Mouse (Mus musculus) heart, embryonic 16.5 days (tissue): Measurements from ENCODE around the gene Rpa1. TPM values are rescaled to one million over a fixed set of nuclear protein-coding genes. Genes with fewer than 3 reads are reported as not detected.
A peak's percentile ranks its signal among the peaks of the same experiment; 100 is the strongest.

Experiments used
- ATAC-seq: fragments of 200-750 bp; cut with Nextera tagmentation; replicated peaks from 2 replicates; pipeline ENCODE4 v1.8.0; 2017; ENCODE audit warnings: moderate number of reproducible peaks; ENCODE audit not compliant: insufficient read depth, low FRiP score; ENCODE audit errors: extremely low read depth
- H3K27ac ChIP-seq: fragments of 300-500 bp; sonication (generic); 2 replicates; pipeline ENCODE4 v1.5.1; 2014; ENCODE audit warnings: mild to moderate bottlenecking, low read length, control low read depth, moderate library complexity
- H3K27me3 ChIP-seq: fragments of 300-500 bp; sonication (generic); 2 replicates; pipeline ENCODE4 v1.6.1; 2014; ENCODE audit warnings: low read length, mixed read lengths; ENCODE audit not compliant: control insufficient read depth, insufficient read depth
- H3K36me3 ChIP-seq: fragments of 300-500 bp; sonication (generic); 2 replicates; pipeline ENCODE4 v1.6.1; 2014; ENCODE audit not compliant: control insufficient read depth, insufficient read depth
- H3K4me1 ChIP-seq: fragments of 300-500 bp; sonication (generic); 2 replicates; pipeline ENCODE4 v1.6.1; 2014; ENCODE audit warnings: low read length, mixed read lengths; ENCODE audit not compliant: control insufficient read depth, insufficient read depth
- H3K4me2 ChIP-seq: fragments of 300-500 bp; sonication (generic); 2 replicates; pipeline ENCODE4 v1.6.1; 2014; ENCODE audit warnings: low read depth, mild to moderate bottlenecking, control low read depth, low read length
- H3K4me3 ChIP-seq: fragments of 300-500 bp; sonication (generic); 2 replicates; pipeline ENCODE4 v1.5.1; 2014; ENCODE audit warnings: mild to moderate bottlenecking, control low read depth, low read length
- H3K9ac ChIP-seq: fragments of 300-500 bp; sonication (generic); 2 replicates; pipeline ENCODE4 v1.6.1; 2014; ENCODE audit warnings: low read length, control low read depth
- H3K9me3 ChIP-seq: fragments of 300-500 bp; sonication (generic); replicated peaks from 2 replicates; pipeline ENCODE4 v1.6.1; 2016; ENCODE audit warnings: low read length; ENCODE audit not compliant: control insufficient read depth
- WGBS: fragments of 180-500 bp; shearing (Covaris S2); extraction: QIAGEN DNeasy Blood & Tissue Kit; methylation state at CpG from one replicate; pipeline ENCODE4 v1.1.7; 2014; 5-methylcytosine and 5-hydroxymethylcytosine counted together
- polyA plus RNA-seq: library from polyadenylated mRNA; unstranded; fragments of >200 nt; fragmentation: Nextera tagmentation; extraction: Ambion mirVana; gene quantifications from 2 replicates; pipeline ENCODE4 v1.2.1, GENCODE M21; 2015

Gene Rpa1
- polyA plus RNA-seq, 1 experiment from 2014 or later, result 96.0 TPM

GRCm38 (mm10) chr11:75311751-75312150, 36.4 kb downstream of the Rpa1 start:
- WGBS, result 87% methylated on average over 6 of the region's 6 CpGs
- ATAC-seq, result no peak
- H3K36me3 ChIP-seq, result peaks cover 46% of the 10 kb centered on the region

GRCm38 (mm10) chr11:75310813-75311212, 37.3 kb downstream of the Rpa1 start:
- Histone ChIP-seq H3K4me1 (no peaks in the 10 kb centered on the region), H3K4me2 (no peak overlapping the region), H3K27ac (no peak overlapping the region), H3K4me3 (no peak overlapping the region), H3K27me3 (no peaks in the 10 kb centered on the region), H3K9ac (no peak overlapping the region), H3K36me3 (peaks cover 55% of the 10 kb centered on the region), H3K9me3 (no peaks in the 10 kb centered on the region)
- WGBS, result 85% methylated on average over 8 of the region's 8 CpGs
- ATAC-seq, result no peak

More at GRCm38 (mm10) chr11:75311751-75312150, 36.4 kb downstream of the Rpa1 start:
- H3K9ac ChIP-seq, result no peak overlapping the region
- no peaks in the 10 kb centered on the region for H3K9me3 ChIP-seq
- no peak overlapping the region for H3K4me2 ChIP-seq
- H3K4me1 ChIP-seq, result no peaks in the 10 kb centered on the region
- no peak overlapping the region for H3K27ac ChIP-seq
- H3K4me3 ChIP-seq, result no peak overlapping the region
- no peaks in the 10 kb centered on the region for H3K27me3 ChIP-seq

GRCm38 (mm10) chr11:75308650-75309049, 39.5 kb downstream of the Rpa1 start:
- no peak for ATAC-seq
- H3K9me3 ChIP-seq, result no peaks in the 10 kb centered on the region
- H3K36me3 ChIP-seq, result peaks cover 51% of the 10 kb centered on the region
- H3K27me3 ChIP-seq, result no peaks in the 10 kb centered on the region
- no peak overlapping the region for H3K4me2 ChIP-seq
- H3K27ac ChIP-seq, result no peak overlapping the region
- no peak overlapping the region for H3K9ac ChIP-seq
- no peaks in the 10 kb centered on the region for H3K4me1 ChIP-seq
- WGBS, result 78% methylated on average over 4 of the region's 4 CpGs
- no peak overlapping the region for H3K4me3 ChIP-seq

GRCm38 (mm10) chr11:75304797-75305196, 43.3 kb downstream of the Rpa1 start:
- no peak for ATAC-seq
- H3K36me3 ChIP-seq, result peaks cover 52% of the 10 kb centered on the region
- H3K4me2 ChIP-seq, result no peak overlapping the region
- H3K27ac ChIP-seq, result no peak overlapping the region
- no peaks in the 10 kb centered on the region for H3K27me3 ChIP-seq
- H3K4me3 ChIP-seq, result no peak overlapping the region
- H3K9ac ChIP-seq, result no peak overlapping the region
- 78% methylated on average over 9 of the region's 9 CpGs for WGBS
- H3K4me1 ChIP-seq, result no peaks in the 10 kb centered on the region
- H3K9me3 ChIP-seq, result no peaks in the 10 kb centered on the region

DNA sequence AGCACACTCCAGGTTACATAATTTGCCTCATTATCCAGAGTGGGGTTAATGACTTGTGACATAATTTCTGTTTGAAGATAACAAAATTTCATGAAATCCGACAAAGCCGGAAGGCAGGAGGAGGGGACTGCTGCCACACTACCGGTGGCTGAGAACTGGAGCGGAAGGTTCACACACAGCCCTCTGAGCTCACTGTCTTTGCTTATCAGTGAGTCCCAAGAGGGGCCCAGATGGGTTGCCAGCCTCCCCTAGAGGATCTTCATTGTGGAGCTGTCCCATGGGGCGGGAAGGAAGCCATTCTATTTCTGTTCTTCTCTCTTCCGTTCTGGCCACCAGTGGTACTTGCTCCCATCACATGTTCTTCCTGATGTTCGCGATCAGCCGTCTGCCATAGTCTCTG, 47.2 kb downstream of the Rpa1 start:
- Histone ChIP-seq H3K27me3 (no peaks in the 10 kb centered on the region), H3K4me3 (no peak overlapping the region), H3K4me2 (no peak overlapping the region), H3K4me1 (peaks cover 23% of the 10 kb centered on the region), H3K36me3 (peaks cover 28% of the 10 kb centered on the region), H3K9me3 (no peaks in the 10 kb centered on the region), H3K27ac (no peak overlapping the region), H3K9ac (no peak overlapping the region)
- no peak for ATAC-seq
- 68% methylated on average over 9 of the region's 9 CpGs for WGBS

- Histone ChIP-seq H3K4me3 (no peak overlapping the region), H3K4me1 (peaks cover 28% of the 10 kb centered on the region), H3K36me3 (peaks cover 20% of the 10 kb centered on the region), H3K4me2 (no peak overlapping the region), H3K27ac (no peak overlapping the region), H3K27me3 (no peaks in the 10 kb centered on the region), H3K9me3 (no peaks in the 10 kb centered on the region), H3K9ac (no peak overlapping the region)
- no peak for ATAC-seq
- 90% methylated on average over 10 of the region's 10 CpGs for whole genome bisulfite sequencing
Measured at GRCm38 (mm10) chr11:75299786-75300185, 48.3 kb downstream of the Rpa1 start.

DNA sequence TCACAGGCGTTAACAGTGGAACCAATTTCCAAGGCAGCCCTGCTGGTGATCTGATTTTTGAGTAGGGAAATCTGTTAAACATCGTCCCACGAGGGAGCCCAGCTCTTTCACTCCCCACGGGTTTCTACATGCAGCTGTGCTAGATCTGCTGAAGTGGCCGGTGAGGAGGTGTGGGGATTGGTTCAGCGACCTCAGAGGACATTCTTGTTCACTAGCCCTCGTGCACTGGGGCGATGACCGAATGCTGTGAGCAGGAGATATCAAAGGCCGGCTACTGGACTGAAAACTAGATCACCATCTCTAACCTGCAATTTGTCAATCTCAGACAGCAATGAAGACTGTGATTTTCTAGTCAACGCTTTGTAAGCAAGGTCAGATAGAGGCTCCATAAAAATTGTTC, 49.6 kb downstream of the Rpa1 start:
- Histone ChIP-seq H3K9ac (peak overlapping the region; percentile 49; the same call in 1 of the 2 replicates), H3K36me3 (peaks cover 20% of the 10 kb centered on the region), H3K27me3 (no peaks in the 10 kb centered on the region), H3K4me1 (peaks cover 39% of the 10 kb centered on the region), H3K4me3 (no peak overlapping the region), H3K4me2 (no peak overlapping the region), H3K9me3 (no peaks in the 10 kb centered on the region), H3K27ac (peak overlapping the region; percentile 70)
- ATAC-seq, result no peak
- WGBS, result 30% methylated on average over 11 of the region's 11 CpGs

DNA sequence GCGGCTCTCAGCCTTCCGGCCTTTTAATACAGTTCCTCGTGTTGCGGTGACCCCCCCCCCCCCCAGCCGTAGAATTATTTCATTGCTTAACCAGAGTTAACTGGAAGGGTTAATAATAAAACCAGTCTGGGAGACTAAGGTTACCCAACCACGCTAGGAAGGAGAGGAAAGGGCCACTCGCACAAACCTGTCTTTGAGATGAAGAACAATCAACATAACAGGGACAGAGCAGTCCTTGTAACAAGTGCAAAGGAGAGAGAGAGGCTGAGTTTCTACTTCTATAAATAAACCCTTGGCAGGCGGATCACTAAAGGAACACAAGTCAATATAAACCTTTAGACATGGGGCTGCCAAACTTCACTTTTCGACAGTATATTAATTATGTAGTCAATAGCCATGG, 50.5 kb downstream of the Rpa1 start:
- Histone ChIP-seq H3K27me3 (no peaks in the 10 kb centered on the region), H3K27ac (peak overlapping the region; percentile 70), H3K9me3 (no peaks in the 10 kb centered on the region), H3K36me3 (peaks cover 20% of the 10 kb centered on the region), H3K9ac (no peak overlapping the region), H3K4me1 (peaks cover 48% of the 10 kb centered on the region), H3K4me2 (peak overlapping the region; percentile 3), H3K4me3 (no peak overlapping the region)
- ATAC-seq, result no peak
- 46% methylated on average over 9 of the region's 9 CpGs for WGBS

- no peak overlapping the region for H3K4me2 ChIP-seq
- ATAC-seq, result no peak
- 51% methylated on average over 9 of the region's 9 CpGs for WGBS
- H3K4me1 ChIP-seq, result peaks cover 56% of the 10 kb centered on the region
- H3K9ac ChIP-seq, result no peak overlapping the region
- H3K27ac ChIP-seq, result peak overlapping the region; percentile 70
- peaks cover 11% of the 10 kb centered on the region for H3K36me3 ChIP-seq
- H3K9me3 ChIP-seq, result no peaks in the 10 kb centered on the region
- H3K27me3 ChIP-seq, result no peaks in the 10 kb centered on the region
- H3K4me3 ChIP-seq, result no peak overlapping the region
Measured at GRCm38 (mm10) chr11:75296406-75297005, 51.6 kb downstream of the Rpa1 start.
